Mouse (Mus musculus): ENCODE results near the gene Nab1.
"Not testable (repeated sequence)": the region's sequence is repeated elsewhere in the genome, so short reads cannot be mapped to it uniquely, and the experiment has no call there.

- not testable (repeated sequence) for TF ChIP-seq POLR2A (IDR thresholded peaks at IDR 0.05; ENCODE audit: control insufficient read depth, extremely low read depth, insufficient read depth, low read length, poor library complexity); CTCF (IDR thresholded peaks at IDR 0.05; ENCODE audit: borderline replicate concordance, control insufficient read depth, extremely low read depth, insufficient read depth, low read length, poor library complexity)
Measured at GRCm38 (mm10) chr1:52540124-52540523, 39.6 kb upstream of the Nab1 start.

Data from thymus, adult 2 months (tissue).